Mouse (Mus musculus) right cerebral cortex, postnatal 36 days (tissue): ENCODE measurements around the gene Sparcl1.
A peak's percentile ranks its signal among the peaks of the same experiment; 100 is the strongest.

Experiments
- DNase-seq, 2 experiments: peaks; one replicate each; pipeline ENCODE4 v3.0.0; 2022; ENCODE audit warnings: low spot score in 2 of 2, mixed read lengths in 1 of 2

The Sparcl1 gene

DNA sequence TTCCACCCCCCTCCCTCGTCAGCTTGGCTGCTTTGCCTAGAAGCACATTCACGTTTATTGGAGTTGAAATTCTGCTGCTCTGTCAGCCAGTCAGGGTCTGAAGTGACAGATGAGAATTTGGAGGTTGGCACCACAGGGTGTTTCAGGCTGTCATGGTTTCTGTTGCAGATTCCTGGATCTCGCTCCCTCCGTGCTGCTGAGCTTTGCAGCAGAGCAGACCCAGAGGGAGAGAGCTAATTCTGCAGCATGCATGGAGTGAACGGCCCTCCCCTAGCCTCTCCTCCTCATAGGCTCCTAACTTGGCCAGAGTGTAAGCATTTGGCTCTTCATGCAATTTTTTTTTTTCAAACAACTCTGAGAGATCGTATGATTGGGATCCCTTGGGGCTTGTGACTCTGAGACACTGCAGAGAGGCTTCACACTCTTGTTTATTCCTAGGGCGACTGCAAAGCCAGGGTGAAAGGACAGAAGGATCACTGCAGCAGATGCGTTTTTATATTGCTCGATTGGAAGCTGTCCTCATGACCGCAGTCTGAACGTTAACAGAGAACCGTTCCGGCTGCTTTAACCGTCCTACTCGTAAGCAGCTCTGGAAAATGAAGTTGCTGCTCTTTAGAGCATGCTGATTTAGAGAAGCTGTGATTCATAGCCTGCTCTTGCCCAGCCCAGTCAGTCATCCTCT lies at the start of gene Sparcl1:
Gene Sparcl1, minus strand, starts transcription at position 243 of the 682 bp plus-strand sequence.
- DNase-seq, result peak; percentile 52 to 66

DNA sequence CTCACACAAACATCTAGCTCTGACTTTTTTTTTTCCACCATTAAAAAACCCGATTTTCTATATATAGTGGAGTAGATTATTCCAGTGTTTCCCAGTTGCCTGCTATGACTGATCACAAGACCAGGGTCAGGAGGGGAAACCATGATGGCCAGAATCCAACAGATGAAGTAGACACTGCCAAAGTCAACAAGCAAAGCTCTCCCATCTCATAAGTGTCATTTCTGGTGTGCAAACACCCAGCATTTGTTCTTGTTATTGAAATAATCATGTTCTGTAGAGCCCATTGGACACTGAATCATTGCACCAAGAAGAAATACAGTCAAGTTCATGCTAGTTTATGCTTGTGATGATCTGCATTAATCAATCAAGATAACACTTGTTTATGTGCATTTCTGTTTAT lies 47.9 kb upstream of the Sparcl1 start:
- no peak for DNase-seq

GRCm38 (mm10) chr5:104160581-104160980 lies 47.0 kb upstream of the Sparcl1 start:
- DNase-seq, result no peak

GRCm38 (mm10) chr5:104158332-104159052 lies 45.0 kb upstream of the Sparcl1 start:
- DNase-seq, result peak; percentile 9 to 36

GRCm38 (mm10) chr5:104157701-104158100 lies 44.2 kb upstream of the Sparcl1 start:
- no peak for DNase-seq

DNA sequence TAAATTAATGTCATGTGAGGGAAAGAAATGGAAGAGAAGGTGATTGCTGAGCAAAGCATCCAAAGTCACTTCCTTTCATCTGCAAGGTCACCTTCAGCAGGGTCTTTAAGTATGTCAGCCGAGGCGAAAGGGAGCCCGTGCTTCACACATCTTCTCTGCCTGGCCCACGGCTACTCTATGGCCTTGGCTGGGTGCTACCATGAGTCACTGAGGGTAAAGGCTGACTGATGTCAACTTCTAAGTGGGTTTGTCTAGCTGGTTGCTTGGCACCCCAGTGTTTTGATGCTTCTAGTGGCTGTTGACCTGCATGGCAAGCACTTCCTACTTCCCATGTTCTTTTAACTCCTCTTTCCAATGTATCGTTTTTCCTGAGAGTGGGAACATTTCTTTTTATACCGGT lies 36.7 kb upstream of the Sparcl1 start:
- no peak for DNase-seq

GRCm38 (mm10) chr5:104149349-104149748 lies 35.8 kb upstream of the Sparcl1 start:
- no peak for DNase-seq

GRCm38 (mm10) chr5:104144057-104144456 lies 30.5 kb upstream of the Sparcl1 start:
- DNase-seq, result no peak

GRCm38 (mm10) chr5:104141067-104141466 lies 27.5 kb upstream of the Sparcl1 start:
- DNase-seq, result no peak

GRCm38 (mm10) chr5:104137920-104138541 lies 24.5 kb upstream of the Sparcl1 start:
- no peak for DNase-seq

GRCm38 (mm10) chr5:104133752-104134151 lies 20.2 kb upstream of the Sparcl1 start:
- peak in 1 of 2 experiments; percentile 30 for DNase-seq

DNA sequence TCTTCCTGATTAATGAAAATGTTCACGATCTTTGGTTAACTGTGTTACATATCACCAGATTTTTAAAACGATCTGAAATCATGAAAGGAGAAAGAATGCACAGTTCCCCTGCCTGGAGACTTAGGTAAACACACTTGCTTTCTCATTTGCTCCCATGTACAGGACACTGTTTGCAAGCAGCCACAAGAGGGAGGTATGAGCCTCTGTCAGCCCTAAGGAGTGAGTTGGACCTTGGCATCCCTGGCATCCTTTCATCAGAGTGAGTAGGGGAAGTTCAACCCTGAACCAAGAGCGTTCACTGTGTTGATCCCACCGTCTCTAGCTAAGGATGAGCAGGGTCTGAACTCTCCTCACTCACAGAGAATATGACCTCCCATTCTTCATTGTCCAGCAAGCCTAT lies 18.0 kb upstream of the Sparcl1 start:
- DNase-seq, result no peak

DNA sequence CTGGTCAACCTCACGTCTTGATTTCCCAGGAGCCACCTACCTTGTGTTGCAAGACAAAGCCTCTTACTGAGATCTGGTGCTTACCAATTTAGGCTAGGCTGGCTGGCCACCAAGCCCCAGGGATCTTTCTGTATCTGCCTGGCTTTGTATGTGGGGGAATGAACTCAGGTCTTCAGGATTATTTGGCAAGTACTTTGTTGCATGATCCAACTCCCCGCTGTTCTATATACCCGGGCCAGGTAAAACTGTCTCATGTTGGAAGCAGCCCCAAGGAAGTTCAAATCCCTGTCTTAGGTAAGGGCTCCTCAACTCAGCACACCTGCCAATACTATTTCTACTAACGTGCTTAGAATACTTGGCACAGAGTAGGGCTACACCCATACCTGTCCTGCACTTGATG lies 17.4 kb upstream of the Sparcl1 start:
- DNase-seq, result no peak

- no peak for DNase-seq
Observed at GRCm38 (mm10) chr5:104128281-104129031, 14.9 kb upstream of the Sparcl1 start.

DNA sequence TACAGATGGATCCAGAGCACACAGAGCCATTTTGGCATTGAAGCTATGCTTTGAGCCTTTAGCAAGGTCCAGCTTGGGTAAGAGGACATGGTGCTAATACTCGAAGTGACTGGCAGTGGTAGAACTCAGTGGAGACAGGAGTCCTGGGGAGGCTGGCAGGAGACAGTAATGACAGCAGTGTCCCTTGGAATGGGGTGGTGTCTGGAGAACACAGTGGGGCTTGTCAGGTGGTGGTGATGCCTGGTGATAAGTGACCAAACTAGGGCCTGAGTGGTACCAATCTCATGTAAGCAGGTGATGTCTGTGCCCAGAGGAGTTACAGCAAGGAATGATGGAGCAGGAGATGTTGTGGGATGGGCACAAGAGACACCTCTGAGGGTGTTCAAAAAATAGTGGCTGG lies 13.8 kb upstream of the Sparcl1 start:
- no peak for DNase-seq

GRCm38 (mm10) chr5:104126561-104127320 lies 13.2 kb upstream of the Sparcl1 start:
- DNase-seq, result no peak

- DNase-seq, result no peak
Observed at GRCm38 (mm10) chr5:104124016-104124658, 10.6 kb upstream of the Sparcl1 start.

DNA sequence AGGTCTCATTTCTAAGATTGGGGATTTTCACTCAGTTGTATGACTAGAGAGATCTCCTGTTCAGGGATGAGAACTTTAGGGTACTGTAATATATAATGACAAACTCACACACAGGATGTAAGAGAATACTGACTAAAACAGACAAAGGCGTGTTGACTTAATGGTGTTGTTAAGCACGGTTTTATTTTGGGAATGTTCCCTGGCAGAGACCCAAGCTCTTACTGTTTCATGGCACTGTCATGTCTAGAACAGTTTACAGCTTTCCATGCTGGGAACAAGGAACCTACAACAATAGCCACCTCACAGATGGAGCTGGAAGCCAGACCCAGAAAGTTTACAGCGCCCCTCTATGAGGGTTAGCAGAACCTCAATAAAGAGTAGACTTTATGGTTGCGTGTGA lies 2.4 kb upstream of the Sparcl1 start:
- no peak for DNase-seq

DNA sequence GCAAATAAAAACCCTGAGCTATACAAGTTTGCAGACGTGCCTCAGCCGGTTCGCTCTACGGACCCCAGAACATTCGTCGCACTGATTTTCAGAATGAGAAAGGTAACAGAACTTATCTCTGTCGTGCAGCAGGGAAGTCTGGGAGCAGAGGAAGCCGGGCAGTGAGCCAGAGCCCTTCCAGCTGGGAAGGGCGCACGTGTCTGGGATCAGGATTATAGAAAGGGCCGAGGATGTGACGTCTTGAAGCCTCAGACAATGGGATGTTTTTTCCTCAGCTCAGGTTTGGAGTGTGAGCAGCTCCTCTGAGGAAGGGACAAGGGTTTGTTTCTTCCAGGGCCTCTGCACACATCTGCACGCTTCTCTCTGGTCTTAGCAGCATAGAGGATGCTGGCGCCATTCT lies 1.6 kb upstream of the Sparcl1 start:
- DNase-seq, result no peak

- no peak for DNase-seq
Observed at GRCm38 (mm10) chr5:104112511-104112910, 1.0 kb downstream of the Sparcl1 start.

DNA sequence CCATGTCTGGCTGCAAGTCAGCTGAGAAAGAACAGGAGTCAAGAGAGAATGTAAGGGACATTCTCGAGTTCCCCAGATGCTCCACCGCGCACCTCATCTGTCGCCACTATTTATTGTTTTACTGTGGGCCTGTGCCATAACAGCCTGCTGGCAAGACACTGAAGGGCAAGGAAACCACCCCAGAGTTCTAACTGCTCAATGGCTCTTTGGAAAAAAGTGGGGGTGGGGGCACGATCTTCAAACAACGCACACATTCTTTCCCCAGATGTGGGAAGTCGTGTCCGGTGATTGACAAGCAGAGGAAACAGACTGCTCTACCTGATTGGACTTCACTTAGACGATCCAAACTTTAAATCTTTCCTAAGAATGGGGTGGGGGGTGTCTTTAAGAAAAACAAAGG lies 1.5 kb downstream of the Sparcl1 start:
- no peak for DNase-seq
